Mouse (Mus musculus) heart, postnatal 0 days (tissue): ENCODE measurements around the gene Akap12.

ENCODE experiments used
- CTCF ChIP-seq: IDR thresholded peaks from 2 replicates; pipeline ENCODE4 v1.5.1; 2016; ENCODE audit warnings: antibody characterized with exemption, control low read depth, low read depth
- EP300 ChIP-seq: IDR thresholded peaks from 2 replicates; pipeline ENCODE4 v1.6.1; 2016; ENCODE audit warnings: antibody characterized with exemption, low read depth

DNA sequence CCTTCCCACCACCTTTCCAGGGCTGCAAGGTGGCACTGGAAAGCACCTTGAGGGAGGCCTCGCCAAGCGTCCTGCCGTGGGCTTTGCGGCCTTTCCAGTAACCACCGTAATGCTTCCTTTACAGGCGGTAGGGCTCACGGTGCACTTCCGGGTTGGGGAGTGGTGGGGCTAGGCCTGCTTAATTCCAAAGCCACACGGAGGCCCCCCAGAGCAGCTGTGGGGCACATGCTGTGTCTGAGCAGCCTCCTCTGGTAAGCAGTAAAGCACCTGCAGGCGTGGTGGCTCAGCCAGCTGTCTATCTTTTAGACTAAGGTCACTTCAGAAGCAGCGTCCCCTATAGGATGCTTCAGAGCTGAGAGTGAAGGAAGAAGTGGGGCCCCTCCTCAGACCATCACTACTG lies 103.9 kb downstream of the Akap12 start:
- TF ChIP-seq CTCF (no peak), EP300 (no peak)
